Mouse (Mus musculus) 3T3-L1 (cell line): ENCODE results near the gene Cyb5r3.
A peak's percentile ranks its signal among the peaks of the same experiment; 100 is the strongest.
"Not testable (repeated sequence)": the region's sequence is repeated elsewhere in the genome, so short reads cannot be mapped to it uniquely, and the experiment has no call there.

ENCODE experiments used
- DNase-seq: peaks from one replicate; pipeline ENCODE4 v3.0.0-alpha.2; 2015; ENCODE audit warnings: low read depth, low spot score

Cyb5r3 gene

GRCm38 (mm10) chr15:83150694-83151093 lies 21.7 kb downstream of the Cyb5r3 start:
- no peak for DNase-seq

- DNase-seq: no peak
These were observed 22.3 kb downstream of the Cyb5r3 start for GRCm38 (mm10) chr15:83150073-83150442.

- peak; percentile 97 for DNase-seq
These were observed 23.0 kb downstream of the Cyb5r3 start, which contains the start of gene Poldip3 for GRCm38 (mm10) chr15:83149196-83150072. Poldip3 (minus strand) TSS chr15:83149384.

- DNase-seq: peak; percentile 50
These were observed 23.6 kb downstream of the Cyb5r3 start for GRCm38 (mm10) chr15:83148801-83149195.

GRCm38 (mm10) chr15:83148395-83148794 lies 24.0 kb downstream of the Cyb5r3 start:
- DNase-seq: peak; percentile 54

GRCm38 (mm10) chr15:83145541-83145940 lies 26.9 kb downstream of the Cyb5r3 start:
- no peak for DNase-seq

- peak; percentile 80 for DNase-seq
These were observed 29.5 kb downstream of the Cyb5r3 start for GRCm38 (mm10) chr15:83142861-83143260.

- DNase-seq: no peak
These were observed 36.7 kb downstream of the Cyb5r3 start for GRCm38 (mm10) chr15:83135654-83136053.

GRCm38 (mm10) chr15:83134671-83135070 lies 37.7 kb downstream of the Cyb5r3 start:
- no peak for DNase-seq

GRCm38 (mm10) chr15:83129530-83130231 lies 42.7 kb downstream of the Cyb5r3 start:
- no peak for DNase-seq

GRCm38 (mm10) chr15:83127037-83127436 lies 45.4 kb downstream of the Cyb5r3 start:
- not testable (repeated sequence) for DNase-seq

GRCm38 (mm10) chr15:83126582-83126981 lies 45.8 kb downstream of the Cyb5r3 start:
- no peak for DNase-seq

- DNase-seq: no peak
These were observed 47.8 kb downstream of the Cyb5r3 start for GRCm38 (mm10) chr15:83124625-83125024.

- DNase-seq: peak; percentile 87
These were observed 49.7 kb downstream of the Cyb5r3 start, which contains the start of gene Rrp7a for GRCm38 (mm10) chr15:83122566-83123145. Rrp7a (minus strand) TSS chr15:83122801.

- DNase-seq: peak; percentile 80
These were observed 50.5 kb downstream of the Cyb5r3 start for GRCm38 (mm10) chr15:83121709-83122565.

- peak; percentile 53 for DNase-seq
These were observed 54.0 kb downstream of the Cyb5r3 start for GRCm38 (mm10) chr15:83118360-83118759.

GRCm38 (mm10) chr15:83115071-83115470 lies 57.3 kb downstream of the Cyb5r3 start:
- no peak for DNase-seq

- DNase-seq: no peak
These were observed 58.3 kb downstream of the Cyb5r3 start for GRCm38 (mm10) chr15:83114106-83114505.

- peak; percentile 55 for DNase-seq
These were observed 59.5 kb downstream of the Cyb5r3 start for GRCm38 (mm10) chr15:83112898-83113297.

GRCm38 (mm10) chr15:83111874-83112273 lies 60.5 kb downstream of the Cyb5r3 start:
- DNase-seq: no peak

GRCm38 (mm10) chr15:83111290-83111689 lies 61.1 kb downstream of the Cyb5r3 start:
- no peak for DNase-seq
